Mouse (Mus musculus) hindbrain, embryonic 15.5 days (tissue): ENCODE measurements at regions not wholly inside any gene's neighbourhood (a gene's known extent, or its start where the extent isn't known, plus 50 kb on each side); places are given as distances from the start of the nearest gene placed in this dataset.

Experiments
- ATAC-seq: fragments of 200-750 bp; cut with Nextera tagmentation; 2 replicates; pipeline ENCODE4 v1.8.0; 2017; ENCODE audit warnings: low read depth, moderate number of reproducible peaks, moderate TSS enrichment; ENCODE audit not compliant: low FRiP score
- H3K27ac ChIP-seq: fragments of 300-500 bp; sonication (generic); replicated peaks from 2 replicates; pipeline ENCODE4 v1.5.1; 2015; ENCODE audit warnings: mild to moderate bottlenecking, inconsistent platforms
- H3K27me3 ChIP-seq: fragments of 300-500 bp; sonication (generic); 2 replicates; pipeline ENCODE4 v1.6.1; 2015; ENCODE audit warnings: control low read depth, inconsistent platforms
- H3K36me3 ChIP-seq: fragments of 300-500 bp; sonication (generic); 2 replicates; pipeline ENCODE4 v1.6.1; 2015; ENCODE audit warnings: control low read depth, inconsistent platforms
- H3K4me1 ChIP-seq: fragments of 300-500 bp; sonication (generic); replicated peaks from 2 replicates; pipeline ENCODE4 v1.6.1; 2015; ENCODE audit warnings: control low read depth, inconsistent platforms
- H3K4me2 ChIP-seq: fragments of 300-500 bp; sonication (generic); 2 replicates; pipeline ENCODE4 v1.6.1; 2015; ENCODE audit warnings: moderate library complexity, mild to moderate bottlenecking, inconsistent platforms
- H3K4me3 ChIP-seq: fragments of 300-500 bp; sonication (generic); 2 replicates; pipeline ENCODE4 v1.5.1; 2015; ENCODE audit warnings: mild to moderate bottlenecking, inconsistent platforms
- H3K9ac ChIP-seq: fragments of 300-500 bp; sonication (generic); 2 replicates; pipeline ENCODE4 v1.6.1; 2015; ENCODE audit warnings: inconsistent platforms
- H3K9me3 ChIP-seq: fragments of 300-500 bp; sonication (generic); 2 replicates; pipeline ENCODE4 v1.6.1; 2016; ENCODE audit warnings: control low read depth, inconsistent platforms
- WGBS: fragments of 180-500 bp; shearing (Covaris S2); methylation state at CpG from one replicate; pipeline ENCODE4 v1.1.7; 2015; 5-methylcytosine and 5-hydroxymethylcytosine counted together

DNA sequence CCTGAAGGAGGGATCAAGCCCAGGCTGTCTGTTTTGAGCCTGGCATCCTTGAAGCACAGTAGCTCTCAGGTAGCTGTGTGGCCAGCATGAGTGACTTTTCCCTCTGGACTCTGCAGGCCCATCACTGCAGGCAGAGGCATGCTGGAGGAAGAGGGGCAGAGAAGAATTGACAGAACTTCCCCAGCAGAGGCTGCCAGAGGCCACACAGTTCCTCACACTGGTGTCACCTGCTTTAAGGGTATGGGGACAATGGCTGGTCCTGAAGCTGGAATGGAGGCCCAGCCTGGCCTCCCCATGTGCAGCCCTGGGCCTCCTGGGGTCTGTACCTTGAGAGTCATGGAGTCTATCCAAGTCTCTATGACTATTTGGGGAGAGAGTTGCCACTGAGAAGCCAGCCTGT, 179.9 kb downstream of the Bcl11a start:
- Histone ChIP-seq H3K27me3 (no peaks in the 10 kb centered on the region), H3K27ac (no peak overlapping the region)
- ATAC-seq, result no peak

GRCm38 (mm10) chr11:24258340-24258739, 180.5 kb downstream of the Bcl11a start:
- Histone ChIP-seq H3K27ac (no peak overlapping the region), H3K36me3 (no peaks in the 10 kb centered on the region), H3K9ac (no peak overlapping the region), H3K4me2 (no peak overlapping the region), H3K27me3 (no peaks in the 10 kb centered on the region), H3K9me3 (no peaks in the 10 kb centered on the region), H3K4me3 (no peak overlapping the region), H3K4me1 (no peaks in the 10 kb centered on the region)
- 82% methylated on average over 6 of the region's 6 CpGs for WGBS
- ATAC-seq, result no peak

More for the DNA sequence above, 179.9 kb downstream of the Bcl11a start:
- no peak overlapping the region for H3K9ac ChIP-seq
- H3K4me2 ChIP-seq, result no peak overlapping the region
- no peaks in the 10 kb centered on the region for H3K4me1 ChIP-seq
- no peaks in the 10 kb centered on the region for H3K36me3 ChIP-seq
- no peak overlapping the region for H3K4me3 ChIP-seq
- no peaks in the 10 kb centered on the region for H3K9me3 ChIP-seq

- Histone ChIP-seq H3K36me3 (no peaks in the 10 kb centered on the region), H3K9ac (no peak overlapping the region), H3K27ac (no peak overlapping the region), H3K27me3 (no peaks in the 10 kb centered on the region), H3K9me3 (no peaks in the 10 kb centered on the region), H3K4me1 (no peaks in the 10 kb centered on the region), H3K4me3 (no peak overlapping the region), H3K4me2 (no peak overlapping the region)
- WGBS, result 80% methylated on average over 2 of the region's 2 CpGs
- no peak for ATAC-seq
Observed at GRCm38 (mm10) chr11:24259668-24260067, 181.8 kb downstream of the Bcl11a start.

- ATAC-seq, result no peak
- no peak overlapping the region for H3K4me2 ChIP-seq
- H3K9me3 ChIP-seq, result no peaks in the 10 kb centered on the region
- H3K4me1 ChIP-seq, result no peaks in the 10 kb centered on the region
- H3K4me3 ChIP-seq, result no peak overlapping the region
- H3K27ac ChIP-seq, result no peak overlapping the region
- 82% methylated on average over 2 of the region's 2 CpGs for WGBS
- H3K9ac ChIP-seq, result no peak overlapping the region
- no peaks in the 10 kb centered on the region for H3K36me3 ChIP-seq
- no peaks in the 10 kb centered on the region for H3K27me3 ChIP-seq
Observed at GRCm38 (mm10) chr11:24269046-24269445, 191.2 kb downstream of the Bcl11a start.

- Histone ChIP-seq H3K4me3 (no peak overlapping the region), H3K27ac (no peak overlapping the region), H3K27me3 (no peaks in the 10 kb centered on the region), H3K9me3 (no peaks in the 10 kb centered on the region), H3K4me2 (no peak overlapping the region), H3K36me3 (no peaks in the 10 kb centered on the region), H3K9ac (no peak overlapping the region), H3K4me1 (peaks cover 23% of the 10 kb centered on the region)
- no peak for ATAC-seq
- WGBS, result 82% methylated on average over 5 of the region's 5 CpGs
Observed at GRCm38 (mm10) chr11:24281628-24282027, 203.8 kb downstream of the Bcl11a start.

DNA sequence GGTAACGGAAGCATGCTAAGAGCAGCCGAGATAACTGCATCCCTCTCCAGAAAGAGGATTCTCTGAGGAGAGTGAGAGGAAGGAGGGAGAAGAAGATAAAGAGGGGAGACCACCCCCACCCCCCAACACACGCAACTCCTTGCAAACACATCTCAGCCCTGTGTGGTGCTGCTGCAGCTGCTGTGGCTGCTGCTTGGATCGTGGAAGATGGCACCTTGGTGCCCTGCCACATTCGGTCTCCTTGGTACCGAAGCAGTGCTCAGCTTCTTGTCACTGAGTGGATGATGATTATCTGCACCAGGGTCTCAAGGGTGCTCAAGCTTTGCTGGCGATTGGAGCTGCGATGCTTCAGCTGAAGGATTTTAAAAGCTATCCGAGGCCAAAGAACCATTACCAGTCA, 204.7 kb downstream of the Bcl11a start:
- H3K9ac ChIP-seq, result no peak overlapping the region; the same call in 1 of the 2 replicates
- H3K4me2 ChIP-seq, result peak overlapping the region; percentile 47
- 29% methylated on average over 9 of the region's 9 CpGs for WGBS
- no peaks in the 10 kb centered on the region for H3K9me3 ChIP-seq
- peaks cover 27% of the 10 kb centered on the region for H3K4me1 ChIP-seq
- peak; percentile 52; the same call in 1 of the 2 replicates for ATAC-seq
- H3K27me3 ChIP-seq, result no peaks in the 10 kb centered on the region
- H3K27ac ChIP-seq, result peak overlapping the region; percentile 16
- H3K36me3 ChIP-seq, result no peaks in the 10 kb centered on the region
- H3K4me3 ChIP-seq, result peak overlapping the region; percentile 17

DNA sequence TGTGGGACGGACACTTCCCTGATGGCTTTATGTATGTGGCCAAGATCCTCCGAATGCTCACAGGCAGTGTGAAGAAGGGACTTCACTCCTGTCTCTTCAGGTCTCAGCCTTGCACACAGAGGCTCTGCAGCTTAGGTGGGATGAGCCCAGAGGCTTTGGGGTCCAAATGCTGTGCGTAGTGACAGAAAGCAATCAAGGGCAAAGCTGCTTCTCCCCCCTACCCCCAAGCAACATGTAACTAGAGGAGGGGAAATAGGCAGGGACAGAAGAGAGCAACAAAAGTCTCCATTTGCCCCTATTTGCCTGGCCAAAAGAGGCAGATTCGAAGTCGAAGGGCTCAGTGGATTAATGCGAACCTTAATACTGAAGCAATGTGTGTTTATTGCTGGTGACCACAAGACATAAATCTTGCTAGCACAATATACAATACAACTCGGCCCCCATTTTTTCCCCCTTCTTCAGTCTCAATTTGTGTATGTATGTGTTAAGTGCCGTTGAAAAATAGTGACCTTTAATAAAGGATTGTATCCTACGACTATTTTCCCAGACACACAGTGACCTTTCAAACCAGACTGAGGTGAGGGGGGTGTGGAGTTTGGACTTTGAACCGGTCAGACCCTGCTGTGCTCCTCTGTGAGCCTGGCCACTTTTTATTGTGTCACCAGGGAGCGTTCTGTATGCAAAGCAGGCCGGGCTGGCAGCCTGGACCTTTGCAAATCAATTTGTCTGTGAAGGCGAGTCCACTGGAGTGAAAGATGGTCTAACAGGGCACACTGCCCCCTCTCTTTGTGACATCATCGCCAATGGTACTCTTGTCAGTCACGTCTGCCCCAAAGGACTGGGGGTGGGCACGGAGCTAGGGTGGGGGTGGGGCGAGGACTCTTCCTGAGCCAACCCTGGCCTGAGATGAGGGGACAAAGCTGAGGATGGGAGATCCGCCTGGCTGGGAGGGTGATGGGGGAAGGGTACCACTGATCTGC, 208.6 kb downstream of the Bcl11a start:
- no peak overlapping the region for H3K9ac ChIP-seq
- peak; percentile 72 for ATAC-seq
- WGBS, result 13% methylated on average over 18 of the region's 18 CpGs

GRCm38 (mm10) chr11:24293209-24293608, 215.4 kb downstream of the Bcl11a start:
- Histone ChIP-seq H3K9me3 (no peaks in the 10 kb centered on the region), H3K4me1 (0 out of 2 replicates have a peak, but pooled peaks cover 3% of the 10 kb centered on the region), H3K4me2 (no peak overlapping the region), H3K27me3 (0 out of 2 replicates have a peak, but pooled peaks cover 2% of the 10 kb centered on the region), H3K4me3 (no peak overlapping the region), H3K27ac (no peak overlapping the region), H3K9ac (no peak overlapping the region), H3K36me3 (no peaks in the 10 kb centered on the region)
- WGBS, result 78% methylated on average over 3 of the region's 3 CpGs
- ATAC-seq, result no peak

More for the DNA sequence above, 208.6 kb downstream of the Bcl11a start:
- H3K27me3 ChIP-seq, result 0 out of 2 replicates have a peak, but pooled peaks cover 2% of the 10 kb centered on the region
- no peak overlapping the region for H3K27ac ChIP-seq
- no peaks in the 10 kb centered on the region for H3K9me3 ChIP-seq
- H3K4me3 ChIP-seq, result no peak overlapping the region
- peak overlapping the region; percentile 33 for H3K4me2 ChIP-seq
- peaks cover 27% of the 10 kb centered on the region for H3K4me1 ChIP-seq
- no peaks in the 10 kb centered on the region for H3K36me3 ChIP-seq

- ATAC-seq, result no peak
- Histone ChIP-seq H3K9ac (no peak overlapping the region), H3K4me2 (no peak overlapping the region), H3K27me3 (0 out of 2 replicates have a peak, but pooled peaks cover 2% of the 10 kb centered on the region), H3K27ac (no peak overlapping the region), H3K9me3 (no peaks in the 10 kb centered on the region), H3K4me1 (0 out of 2 replicates have a peak, but pooled peaks cover 3% of the 10 kb centered on the region), H3K36me3 (no peaks in the 10 kb centered on the region), H3K4me3 (no peak overlapping the region)
- 77% methylated on average over 7 of the region's 7 CpGs for WGBS
Observed at GRCm38 (mm10) chr11:24293860-24294531, 216.1 kb downstream of the Bcl11a start.

DNA sequence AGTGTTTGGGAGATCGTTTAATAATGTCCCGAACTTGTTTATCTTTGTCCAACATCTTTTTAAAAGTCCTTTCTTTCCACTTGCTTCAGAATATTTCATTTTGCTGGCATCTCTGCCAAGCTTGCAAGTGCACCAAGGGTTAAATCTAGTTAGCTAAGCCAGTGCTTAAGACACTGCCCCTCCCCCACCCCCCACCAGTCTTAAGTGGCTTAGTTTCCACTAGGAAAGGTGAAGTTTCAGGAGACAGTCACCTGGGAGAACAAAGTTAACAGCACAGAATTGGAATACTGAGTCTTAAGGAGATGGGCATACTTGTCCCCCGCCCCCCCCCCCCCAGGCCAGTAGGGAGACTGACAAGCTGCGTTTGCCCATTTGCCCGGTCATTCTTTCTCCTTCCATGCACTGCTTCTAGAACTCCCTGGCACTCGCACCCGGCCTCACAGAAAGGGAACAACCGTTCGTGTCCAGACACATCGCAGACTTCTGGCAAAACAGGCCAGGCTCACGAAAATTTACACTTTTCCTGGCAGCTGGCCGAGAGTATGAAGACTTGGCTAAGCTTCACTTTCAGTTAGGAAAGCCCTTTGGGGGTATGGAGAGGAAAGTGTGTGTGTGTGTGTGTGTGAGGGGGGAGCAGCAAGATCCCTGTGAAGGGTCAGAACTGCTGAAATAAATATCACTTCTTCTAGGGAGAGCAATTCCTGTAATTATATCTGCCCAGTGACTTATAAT, 219.2 kb downstream of the Bcl11a start:
- Histone ChIP-seq H3K36me3 (no peaks in the 10 kb centered on the region), H3K9me3 (no peaks in the 10 kb centered on the region), H3K4me1 (0 out of 2 replicates have a peak, but pooled peaks cover 3% of the 10 kb centered on the region), H3K4me2 (no peak overlapping the region), H3K4me3 (no peak overlapping the region), H3K9ac (no peak overlapping the region), H3K27ac (no peak overlapping the region), H3K27me3 (no peaks in the 10 kb centered on the region)
- WGBS, result 29% methylated on average over 12 of the region's 12 CpGs
- ATAC-seq, result peak; percentile 42

- Histone ChIP-seq H3K27ac (no peak overlapping the region), H3K4me3 (no peak overlapping the region), H3K4me2 (no peak overlapping the region), H3K27me3 (no peaks in the 10 kb centered on the region), H3K9me3 (no peaks in the 10 kb centered on the region), H3K36me3 (no peaks in the 10 kb centered on the region), H3K4me1 (0 out of 2 replicates have a peak, but pooled peaks cover 3% of the 10 kb centered on the region), H3K9ac (no peak overlapping the region)
- ATAC-seq, result no peak
- WGBS, result 57% methylated on average over 5 of the region's 5 CpGs
Observed at GRCm38 (mm10) chr11:24297763-24298162, 219.9 kb downstream of the Bcl11a start.
